Mouse (Mus musculus) hindlimb bud, embryonic 11.5 days (tissue): Measurements from ENCODE around the gene Ptprn.
"Not testable (repeated sequence)": the region's sequence is repeated elsewhere in the genome, so short reads cannot be mapped to it uniquely, and the experiment has no call there.

Source experiments
- DNase-seq: peaks from one replicate; pipeline ENCODE4 v3.0.0-alpha.2; 2012; ENCODE audit warnings: low read depth, low spot score; ENCODE audit errors: extremely low spot score

The Ptprn gene

DNA sequence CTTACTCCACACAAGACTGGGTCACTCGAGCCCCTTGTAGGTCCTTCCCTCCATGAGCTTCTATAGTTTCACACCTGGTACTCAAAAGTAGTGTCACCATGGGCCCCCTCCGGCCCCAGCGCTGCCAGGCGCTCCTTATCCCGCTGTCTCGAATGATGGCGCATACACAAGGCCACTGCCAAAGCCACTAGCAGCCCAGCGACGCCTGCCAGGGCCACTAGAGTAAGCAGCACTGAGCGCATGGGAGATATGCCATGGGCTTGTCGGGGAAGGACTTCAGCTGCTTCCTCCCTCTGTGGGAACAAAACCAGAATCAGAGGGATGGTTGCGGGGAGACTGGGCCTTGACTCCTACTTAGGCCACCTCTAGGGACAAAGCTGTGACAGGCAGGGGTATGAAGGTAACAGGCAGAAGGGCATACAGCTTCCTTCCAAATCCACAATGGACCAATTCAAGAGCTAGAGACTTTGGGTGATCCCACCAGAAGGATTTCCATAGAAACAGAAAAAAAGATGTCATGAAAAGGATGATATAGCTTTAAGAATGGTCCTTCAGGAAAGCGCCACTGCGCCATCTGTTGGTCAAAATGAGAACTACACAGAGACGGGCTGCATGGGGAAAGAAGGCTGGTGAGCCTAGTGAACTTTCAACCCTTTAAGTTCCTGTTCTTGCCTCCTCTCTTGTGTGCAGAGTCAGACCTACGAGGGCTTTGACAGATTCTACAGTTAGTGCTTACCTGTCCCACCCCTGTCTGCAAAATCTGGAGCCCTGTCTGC, 10.3 kb downstream of the Ptprn start:
- DNase-seq, result no peak

DNA sequence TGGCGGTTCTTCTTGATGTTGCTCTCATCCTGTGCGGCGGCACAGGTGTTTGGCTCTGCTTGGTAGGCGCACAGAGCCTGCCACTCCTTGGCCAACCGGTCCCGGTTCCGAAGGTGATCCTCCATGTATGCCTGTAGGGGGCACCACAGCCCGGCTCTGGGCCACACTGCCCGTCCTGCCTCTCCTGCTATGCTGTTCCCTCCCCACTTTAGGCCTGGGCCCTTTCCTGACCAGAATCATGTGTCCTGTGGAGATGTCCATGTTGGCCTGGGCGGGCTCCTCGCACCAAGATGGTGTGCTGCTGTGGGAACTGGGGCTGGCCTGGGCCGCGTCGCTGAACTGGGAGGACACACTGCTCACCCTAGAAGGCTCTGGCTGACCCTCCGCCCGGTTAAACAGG, 11.3 kb downstream of the Ptprn start:
- DNase-seq, result no peak

DNA sequence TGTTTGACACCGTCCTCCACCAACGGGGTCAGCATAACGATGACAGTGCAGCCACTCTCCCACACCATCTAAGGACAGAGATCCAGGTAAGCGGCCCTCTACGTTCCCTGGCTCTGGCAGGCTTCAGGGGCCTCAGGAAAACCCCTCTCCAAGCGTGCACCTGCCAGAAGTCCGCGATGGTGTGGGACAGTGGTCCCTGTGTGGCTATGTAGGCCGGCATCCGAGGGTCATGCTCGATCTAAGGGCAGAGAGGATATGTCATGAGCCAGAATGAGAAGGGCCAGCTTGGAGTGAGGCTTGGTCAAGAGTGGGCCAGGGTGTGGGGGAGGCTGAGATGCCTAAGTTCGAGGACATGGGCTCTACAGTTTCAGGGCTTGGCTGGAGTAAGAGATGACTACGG, 12.0 kb downstream of the Ptprn start:
- DNase-seq, result no peak

DNA sequence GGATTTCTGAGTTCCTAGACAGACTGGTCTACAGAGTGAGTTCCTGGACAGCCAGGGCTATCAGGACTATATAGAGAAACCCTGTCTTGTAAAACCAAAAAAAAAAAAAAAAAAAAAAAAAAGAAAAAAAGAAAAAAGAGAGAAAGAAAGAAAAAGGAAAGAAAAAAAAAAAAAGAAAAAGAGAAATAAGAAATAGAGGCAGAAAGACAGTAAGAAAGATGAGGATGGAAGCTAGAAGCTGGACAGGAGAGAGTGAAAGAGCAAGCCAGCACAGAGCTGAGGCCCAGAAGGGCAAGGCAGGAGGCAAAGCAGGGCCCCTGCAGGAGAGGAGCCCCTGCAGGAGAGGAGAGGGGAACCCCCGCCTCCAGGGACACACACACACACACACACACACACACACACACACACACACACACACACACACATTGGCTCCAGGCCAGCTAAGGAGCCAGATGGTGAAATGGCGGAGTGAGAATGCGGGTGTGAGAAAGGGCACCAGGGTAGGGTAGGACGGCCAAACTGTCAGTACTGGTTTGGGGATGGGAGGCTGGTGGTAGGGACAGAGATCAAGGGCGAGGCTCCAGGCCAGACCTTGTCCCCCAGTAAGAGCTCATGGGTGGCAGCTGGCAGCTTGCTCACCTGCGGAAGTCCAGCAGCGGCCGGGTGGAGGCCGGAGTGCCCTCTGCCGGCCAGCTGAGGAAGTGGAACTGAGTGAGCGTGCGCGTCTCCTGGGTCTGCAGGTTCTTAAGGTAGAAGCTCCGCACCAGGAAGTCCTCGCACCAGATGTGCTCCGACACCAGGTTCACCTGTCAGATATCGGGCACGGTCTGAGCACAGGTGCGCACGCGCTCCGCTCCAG, 13.0 kb downstream of the Ptprn start:
- no peak for DNase-seq

GRCm38 (mm10) chr1:75250498-75250897, 13.8 kb downstream of the Ptprn start:
- no peak for DNase-seq

- no peak for DNase-seq
Observed at GRCm38 (mm10) chr1:75248041-75248772, 16.1 kb downstream of the Ptprn start.

DNA sequence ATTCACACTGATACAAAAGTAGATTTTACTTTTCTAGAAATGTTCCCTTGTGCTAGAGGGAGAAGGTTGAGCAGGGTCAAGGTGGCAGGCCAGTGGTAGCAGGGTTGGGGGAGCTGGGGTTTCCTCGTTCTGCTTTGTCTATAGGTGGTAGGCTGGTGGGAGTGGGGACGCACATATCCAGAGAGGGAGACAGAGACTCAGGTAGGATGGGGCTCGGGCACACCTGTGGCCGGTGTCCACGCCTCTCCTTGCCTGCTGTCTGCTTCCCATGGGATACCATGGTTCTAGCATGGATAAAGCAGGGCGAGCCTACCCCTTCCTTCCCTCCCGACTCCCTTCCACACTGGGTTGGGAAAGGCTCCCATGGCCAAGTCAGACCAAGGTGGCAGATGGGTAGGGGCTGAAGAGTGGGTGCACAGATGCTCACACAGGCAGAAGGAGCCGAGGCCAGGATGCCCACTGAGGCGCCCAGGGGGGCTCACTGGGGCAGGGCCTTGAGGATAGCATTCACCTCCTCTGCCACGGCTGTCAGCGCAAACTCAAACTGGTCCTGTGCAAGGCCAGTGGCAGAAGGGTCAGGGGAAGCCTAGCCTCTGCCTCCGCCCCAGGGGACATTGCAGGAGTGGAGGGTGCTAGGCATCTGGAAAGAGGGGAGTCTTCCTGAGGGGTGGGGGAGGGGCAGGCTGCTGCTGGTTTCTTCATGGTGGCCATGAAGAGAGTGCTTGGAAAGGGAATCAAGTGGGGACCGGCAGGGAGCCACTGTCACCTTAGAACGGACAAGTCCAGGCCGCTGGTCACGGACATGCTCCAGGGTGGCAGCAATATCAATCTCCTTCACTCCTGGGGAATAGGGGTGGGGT, 17.0 kb downstream of the Ptprn start:
- DNase-seq, result no peak

GRCm38 (mm10) chr1:75244836-75245235, 19.5 kb downstream of the Ptprn start:
- DNase-seq, result no peak

DNA sequence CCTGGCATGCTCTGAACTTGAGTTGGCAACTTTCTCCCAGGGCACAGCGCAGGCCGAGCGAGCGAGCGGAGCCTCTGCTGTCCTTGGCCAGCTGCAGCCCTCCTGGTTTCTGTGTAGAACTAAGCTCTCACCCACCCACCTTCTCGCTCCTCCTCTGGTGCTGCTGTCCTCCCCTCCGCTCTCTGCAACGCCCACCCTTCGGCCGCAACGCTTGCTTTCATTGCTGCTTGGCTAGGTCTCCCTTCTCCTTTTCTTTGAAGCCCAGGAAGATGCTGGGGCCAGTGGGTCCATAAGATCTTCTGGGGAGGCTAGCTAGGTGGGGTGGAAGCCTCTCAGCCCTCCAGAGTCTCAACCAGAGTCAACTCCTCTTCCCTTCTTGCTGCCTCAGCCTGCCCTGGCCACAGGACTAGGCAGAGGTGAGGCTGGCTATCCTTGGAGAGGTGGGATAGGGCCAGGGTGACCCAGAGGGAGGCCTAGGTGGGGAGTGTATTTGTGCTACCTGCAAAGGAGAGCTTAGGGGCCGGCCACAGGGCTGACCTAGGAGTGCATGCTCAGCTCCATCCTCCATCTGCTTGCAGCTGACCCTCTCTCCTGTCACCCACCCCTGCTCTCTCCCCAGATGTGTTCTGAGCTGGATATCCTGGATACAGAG, 20.0 kb downstream of the Ptprn start:
- no peak for DNase-seq

- DNase-seq, result no peak
Observed at GRCm38 (mm10) chr1:75243411-75243810, 20.9 kb downstream of the Ptprn start.

GRCm38 (mm10) chr1:75239591-75239990, 24.7 kb downstream of the Ptprn start:
- DNase-seq, result no peak

- no peak for DNase-seq
Observed at GRCm38 (mm10) chr1:75236117-75237050, 27.9 kb downstream of the Ptprn start, which contains the start of gene Dnajb2. Gene Dnajb2 (plus strand): TSS chr1:75236406.

DNA sequence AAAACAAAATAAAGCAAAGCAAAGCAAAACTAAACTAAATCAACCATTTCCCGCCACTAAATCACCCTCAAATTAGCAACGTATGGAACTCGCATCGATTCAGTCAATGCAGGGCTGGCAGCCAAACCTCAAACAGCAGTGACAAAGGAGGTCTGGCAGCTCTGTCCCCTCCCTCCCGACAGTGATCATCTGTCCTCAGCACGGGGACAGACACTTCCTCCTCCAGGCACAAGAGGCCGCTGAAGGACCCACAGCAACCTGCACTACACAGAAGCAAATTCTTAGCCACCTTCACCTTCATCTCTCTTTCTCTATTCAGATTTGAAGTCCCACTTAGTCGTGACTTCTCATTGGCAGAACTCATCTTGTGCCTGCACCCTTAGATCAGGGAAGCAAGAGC, 29.7 kb downstream of the Ptprn start:
- DNase-seq, result no peak

DNA sequence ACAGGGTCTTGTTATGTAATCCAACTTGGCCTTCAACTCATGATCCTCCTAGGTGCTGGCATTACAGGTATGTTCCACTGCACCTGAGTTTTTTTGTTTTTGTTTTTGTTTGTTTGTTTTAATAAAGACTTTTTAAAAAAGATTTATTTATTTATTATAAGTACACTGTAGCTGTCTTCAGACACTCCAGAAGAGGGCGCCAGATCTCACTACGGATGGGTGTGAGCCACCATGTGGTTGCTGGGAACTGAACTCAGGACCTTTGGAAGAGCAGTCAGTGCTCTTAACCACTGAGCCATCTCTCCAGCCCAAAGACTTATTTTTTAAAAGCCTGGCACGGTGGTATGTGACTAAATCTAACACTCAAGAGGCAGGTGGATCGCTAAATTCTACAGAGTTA, 31.8 kb downstream of the Ptprn start:
- DNase-seq, result not testable (repeated sequence)

DNA sequence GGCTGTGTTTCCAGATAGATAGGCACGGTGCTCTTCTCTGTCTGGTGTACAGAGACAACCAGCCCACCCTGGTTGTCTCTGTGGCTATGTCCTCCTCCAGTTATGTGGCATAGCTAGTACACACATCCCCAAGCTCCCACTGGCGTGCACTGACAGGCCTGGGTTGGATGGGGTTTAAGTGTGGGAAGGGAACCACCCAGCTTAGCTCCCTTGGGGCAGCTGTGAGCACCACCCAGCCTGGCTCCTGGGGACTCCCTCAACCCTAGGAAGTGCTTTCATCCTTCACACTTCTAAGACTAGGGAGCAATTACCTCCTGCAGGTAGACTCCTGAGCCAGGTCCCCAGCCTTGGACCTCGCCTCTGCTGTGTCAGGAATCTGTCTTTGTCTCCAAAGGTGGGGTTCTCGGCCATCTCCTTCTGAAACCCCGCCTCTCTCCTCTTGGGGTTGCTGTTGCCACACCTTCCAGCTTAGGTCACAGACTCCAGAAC, 32.6 kb downstream of the Ptprn start, which contains the start of gene A630095N17Rik:
TSS of gene A630095N17Rik (minus strand) at position 439 of the 489 bp plus-strand sequence.
- no peak for DNase-seq

- DNase-seq, result no peak
Observed at GRCm38 (mm10) chr1:75231224-75231623, 33.1 kb downstream of the Ptprn start.

DNA sequence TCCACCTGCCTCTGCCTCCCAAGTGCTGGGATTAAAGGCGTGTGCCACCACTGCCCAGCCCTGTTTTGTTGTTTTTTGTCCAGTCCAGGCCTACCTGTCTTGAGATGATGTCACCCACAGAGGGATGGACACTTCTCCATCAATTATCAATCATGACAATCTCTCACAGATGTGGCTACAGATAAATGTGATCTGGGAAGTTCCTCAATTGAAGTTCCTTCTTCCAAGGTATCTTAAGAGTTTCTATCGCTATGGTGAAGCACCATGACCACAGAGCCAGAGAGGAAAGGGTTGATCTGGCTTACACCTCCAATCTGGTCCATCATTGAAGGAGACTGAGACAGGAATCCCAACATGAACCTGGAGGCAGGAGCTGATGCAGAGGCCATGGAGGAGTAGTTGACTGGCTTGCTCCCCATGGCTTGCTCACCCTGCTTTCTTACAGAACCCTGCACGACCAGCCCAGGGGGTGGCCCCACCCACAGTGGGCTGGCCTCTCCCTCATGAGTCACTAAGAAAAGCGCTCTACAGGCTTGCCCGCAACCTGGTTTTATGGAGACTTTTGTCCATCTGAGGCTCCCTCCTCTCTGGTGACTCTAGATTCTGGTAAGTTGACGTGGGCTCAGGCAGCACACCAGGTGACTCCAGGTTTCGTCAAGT, 33.8 kb downstream of the Ptprn start:
- no peak for DNase-seq

- DNase-seq, result no peak
Observed at GRCm38 (mm10) chr1:75229158-75229557, 35.1 kb downstream of the Ptprn start.
